ENCODE assay signal across 13 mouse cellular contexts in genomic region chr9:116369059-116369718, GRCm38 (mm10).
DNase-seq lines count a peak whose midpoint lies in the region; ATAC-seq and TF ChIP-seq lines count a peak whose summit lies in the region.
"Had no signal": no experiment of that assay in that cellular context is flagged by ENCODE, and none has a peak within 500 bp of the region (broad histone marks: within the 10 kb centered on the region; RNA-seq: fewer than 3 reads in every experiment).

No protein-coding gene starts in this region.

- no peak overlapping the region for H3K4me3 ChIP-seq in liver, embryonic 14.5 days (ENCODE audit: insufficient read depth in 1 of 2, low read depth in 2 of 2, low read length in 2 of 2)
- no peak overlapping the region for H3K4me3 ChIP-seq in embryonic facial prominence, embryonic 14.5 days (ENCODE audit: low read depth, low read length)
- no peak overlapping the region for H3K4me3 ChIP-seq in heart, embryonic 12.5 days
- H3K4me3 ChIP-seq: forebrain, embryonic 12.5 days; midbrain, embryonic 13.5 days had no signal

- no peak overlapping the region for H3K9ac ChIP-seq in liver, embryonic 14.5 days (replicated peaks)
- H3K9ac ChIP-seq in embryonic facial prominence, embryonic 14.5 days (ENCODE audit: low read depth, low read length), result no peak overlapping the region
- no peak overlapping the region for H3K9ac ChIP-seq in heart, embryonic 12.5 days
- H3K9ac ChIP-seq: forebrain, embryonic 12.5 days; liver, postnatal 0 days; midbrain, embryonic 13.5 days had no signal

- H3K36me3 ChIP-seq in liver, embryonic 14.5 days (replicated peaks; ENCODE audit: control insufficient read depth, insufficient read depth, low read depth), result no peaks in the 10 kb centered on the region
- no peaks in the 10 kb centered on the region for H3K36me3 ChIP-seq in embryonic facial prominence, embryonic 14.5 days (ENCODE audit: control insufficient read depth, insufficient read depth, low read length)
- H3K36me3 ChIP-seq in heart, embryonic 12.5 days, result no peaks in the 10 kb centered on the region
- H3K36me3 ChIP-seq: forebrain, embryonic 12.5 days; midbrain, embryonic 13.5 days had no signal

- no peaks in the 10 kb centered on the region for H3K9me3 ChIP-seq in liver, embryonic 14.5 days (ENCODE audit: control insufficient read depth, low read length)
- no peaks in the 10 kb centered on the region for H3K9me3 ChIP-seq in embryonic facial prominence, embryonic 14.5 days (ENCODE audit: control insufficient read depth, low read length)
- no peaks in the 10 kb centered on the region for H3K9me3 ChIP-seq in heart, embryonic 12.5 days (replicated peaks)
- H3K9me3 ChIP-seq: forebrain, embryonic 12.5 days; midbrain, embryonic 13.5 days had no signal

- H3K4me1 ChIP-seq in liver, embryonic 14.5 days (replicated peaks; ENCODE audit: control insufficient read depth in 2 of 2, insufficient read depth in 2 of 2, low read length in 1 of 2), result peaks cover 0 to 2% of the 10 kb centered on the region in 2 experiments; a peak in 2 of 4 replicates
- peaks cover 9% of the 10 kb centered on the region; the same call in 1 of the 2 replicates for H3K4me1 ChIP-seq in embryonic facial prominence, embryonic 14.5 days (ENCODE audit: control insufficient read depth, insufficient read depth, low read length)
- H3K4me1 ChIP-seq in heart, embryonic 12.5 days (replicated peaks), result no peaks in the 10 kb centered on the region
- H3K4me1 ChIP-seq: forebrain, embryonic 12.5 days had no signal

- ATAC-seq in liver, embryonic 14.5 days (ENCODE audit: insufficient read depth), result peak; percentile 43; the same call in 1 of the 2 replicates
- peak; percentile 89 for ATAC-seq in embryonic facial prominence, embryonic 14.5 days (ENCODE audit: low read depth)
- no peak for ATAC-seq in heart, embryonic 12.5 days (ENCODE audit: insufficient number of reproducible peaks, low FRiP score)
- ATAC-seq: liver, postnatal 0 days; midbrain, embryonic 13.5 days had no signal

- no peak overlapping the region for H3K27ac ChIP-seq in liver, embryonic 14.5 days
- 0 out of 2 replicates have a peak overlapping the region, but pooled peaks have one; percentile 39 for H3K27ac ChIP-seq in embryonic facial prominence, embryonic 14.5 days (replicated peaks; ENCODE audit: low read depth, low read length)
- no peak overlapping the region for H3K27ac ChIP-seq in heart, embryonic 12.5 days (ENCODE audit: poor library complexity, severe bottlenecking)
- H3K27ac ChIP-seq: forebrain, embryonic 12.5 days; midbrain, embryonic 13.5 days had no signal

- no peak for TF ChIP-seq CTCF in liver, embryonic 14.5 days (IDR thresholded peaks at IDR 0.05; ENCODE audit: low read depth)

- DNase-seq in liver, embryonic 14.5 days (ENCODE audit: low read depth in 3 of 3, low spot score in 3 of 3), result no peak
- DNase-seq in liver, result no peak
- peak; percentile 44 to 66 for DNase-seq in CD8-positive naive resting alpha-beta T cell, adult 2 months (ENCODE audit: low read depth in 2 of 2, low spot score in 2 of 2)
- peak; percentile 84 for DNase-seq in embryonic facial prominence, embryonic 14.5 days (ENCODE audit: low spot score)
- peak; percentile 87 for DNase-seq in naive thymus-derived CD4-positive, alpha-beta T cell, adult 2 months (ENCODE audit: low read depth)
- no peak for DNase-seq in layer of hippocampus, adult 8-10 months (ENCODE audit: low spot score in 2 of 2)
- no peak for DNase-seq in frontal cortex, postnatal 25 days (ENCODE audit: low spot score in 2 of 2)
- DNase-seq: heart, postnatal 36 days; kidney, adult 9 months; liver, postnatal 0 days had no signal

- H3K27me3 ChIP-seq in liver, embryonic 14.5 days (ENCODE audit: control insufficient read depth, insufficient read depth, low read length), result no peaks in the 10 kb centered on the region
- no peaks in the 10 kb centered on the region for H3K27me3 ChIP-seq in embryonic facial prominence, embryonic 14.5 days (replicated peaks; ENCODE audit: control insufficient read depth, insufficient read depth, low read length)
- H3K27me3 ChIP-seq in heart, embryonic 12.5 days (replicated peaks), result no peaks in the 10 kb centered on the region
- H3K27me3 ChIP-seq: forebrain, embryonic 12.5 days; midbrain, embryonic 13.5 days had no signal

- no peak overlapping the region for H3K4me2 ChIP-seq in liver, embryonic 14.5 days (ENCODE audit: low read depth)
- H3K4me2 ChIP-seq in embryonic facial prominence, embryonic 14.5 days (ENCODE audit: low read depth, low read length), result no peak overlapping the region
- no peak overlapping the region for H3K4me2 ChIP-seq in heart, embryonic 12.5 days
- H3K4me2 ChIP-seq: forebrain, embryonic 12.5 days; midbrain, embryonic 13.5 days had no signal

- 0 out of 2 replicates have a peak, but pooled peaks have one; percentile 16 for TF ChIP-seq EP300 in liver, embryonic 14.5 days (IDR thresholded peaks at IDR 0.05; ENCODE audit: low read depth)

Comparison
In these comparisons a context has a peak if more than half of its experiments do, and no peak if none do; other contexts are left out.
1. DNase-seq: peak in CD8-positive naive resting alpha-beta T cell, adult 2 months (2 of 2), embryonic facial prominence, embryonic 14.5 days (single experiment) and naive thymus-derived CD4-positive, alpha-beta T cell, adult 2 months (single experiment); none in liver, embryonic 14.5 days (0 of 3), liver (single experiment), layer of hippocampus, adult 8-10 months (0 of 2) and frontal cortex, postnatal 25 days (0 of 2).